Mouse (Mus musculus) hindbrain, embryonic 15.5 days (tissue): Measurements from ENCODE around the gene Ankrd10. TPM values are rescaled to one million over a fixed set of nuclear protein-coding genes. Genes with fewer than 3 reads are reported as not detected.
"Not testable (repeated sequence)": the region's sequence is repeated elsewhere in the genome, so short reads cannot be mapped to it uniquely, and the experiment has no call there.

ENCODE experiments used
- ATAC-seq: fragments of 200-750 bp; cut with Nextera tagmentation; 2 replicates; pipeline ENCODE4 v1.8.0; 2017; ENCODE audit warnings: low read depth, moderate number of reproducible peaks, moderate TSS enrichment; ENCODE audit not compliant: low FRiP score
- H3K27ac ChIP-seq: fragments of 300-500 bp; sonication (generic); replicated peaks from 2 replicates; pipeline ENCODE4 v1.5.1; 2015; ENCODE audit warnings: mild to moderate bottlenecking, inconsistent platforms
- H3K27me3 ChIP-seq: fragments of 300-500 bp; sonication (generic); 2 replicates; pipeline ENCODE4 v1.6.1; 2015; ENCODE audit warnings: control low read depth, inconsistent platforms
- H3K36me3 ChIP-seq: fragments of 300-500 bp; sonication (generic); 2 replicates; pipeline ENCODE4 v1.6.1; 2015; ENCODE audit warnings: control low read depth, inconsistent platforms
- H3K4me1 ChIP-seq: fragments of 300-500 bp; sonication (generic); replicated peaks from 2 replicates; pipeline ENCODE4 v1.6.1; 2015; ENCODE audit warnings: control low read depth, inconsistent platforms
- H3K4me2 ChIP-seq: fragments of 300-500 bp; sonication (generic); 2 replicates; pipeline ENCODE4 v1.6.1; 2015; ENCODE audit warnings: moderate library complexity, mild to moderate bottlenecking, inconsistent platforms
- H3K4me3 ChIP-seq: fragments of 300-500 bp; sonication (generic); 2 replicates; pipeline ENCODE4 v1.5.1; 2015; ENCODE audit warnings: mild to moderate bottlenecking, inconsistent platforms
- H3K9ac ChIP-seq: fragments of 300-500 bp; sonication (generic); 2 replicates; pipeline ENCODE4 v1.6.1; 2015; ENCODE audit warnings: inconsistent platforms
- H3K9me3 ChIP-seq: fragments of 300-500 bp; sonication (generic); 2 replicates; pipeline ENCODE4 v1.6.1; 2016; ENCODE audit warnings: control low read depth, inconsistent platforms
- WGBS: fragments of 180-500 bp; shearing (Covaris S2); methylation state at CpG from one replicate; pipeline ENCODE4 v1.1.7; 2015; 5-methylcytosine and 5-hydroxymethylcytosine counted together
- polyA plus RNA-seq: library from polyadenylated mRNA; unstranded; fragments of >200 nt; fragmentation: Nextera tagmentation; extraction: Ambion mirVana; gene quantifications from 2 replicates; pipeline ENCODE4 v1.2.1, GENCODE M21; 2015

Gene Ankrd10
- polyA plus RNA-seq, result 81.3 and 82.8 TPM in 2 replicates

GRCm38 (mm10) chr8:11635611-11636081, at the start of gene Ankrd10:
Gene Ankrd10, minus strand, starts transcription at chr8:11635757.
- no peaks in the 10 kb centered on the region for H3K9me3 ChIP-seq
- H3K4me1 ChIP-seq, result peaks cover 33% of the 10 kb centered on the region
- H3K9ac ChIP-seq, result peak within 1 kb of the TSS; percentile 96
- peak within 1 kb of the TSS; percentile 99 for H3K27ac ChIP-seq
- peaks cover 11% of the 10 kb centered on the region for H3K36me3 ChIP-seq
- under 1% methylated on average over 40 of the region's 40 CpGs for WGBS
- H3K4me3 ChIP-seq, result peak within 1 kb of the TSS; percentile 93
- ATAC-seq, result peak; percentile 94
- peak within 1 kb of the TSS; percentile 93 for H3K4me2 ChIP-seq
- no peaks in the 10 kb centered on the region for H3K27me3 ChIP-seq

GRCm38 (mm10) chr8:11684558-11684957, 49.0 kb upstream of the Ankrd10 start:
- H3K4me3 ChIP-seq, result no peak overlapping the region
- no peak overlapping the region for H3K9ac ChIP-seq
- no peak for ATAC-seq

DNA sequence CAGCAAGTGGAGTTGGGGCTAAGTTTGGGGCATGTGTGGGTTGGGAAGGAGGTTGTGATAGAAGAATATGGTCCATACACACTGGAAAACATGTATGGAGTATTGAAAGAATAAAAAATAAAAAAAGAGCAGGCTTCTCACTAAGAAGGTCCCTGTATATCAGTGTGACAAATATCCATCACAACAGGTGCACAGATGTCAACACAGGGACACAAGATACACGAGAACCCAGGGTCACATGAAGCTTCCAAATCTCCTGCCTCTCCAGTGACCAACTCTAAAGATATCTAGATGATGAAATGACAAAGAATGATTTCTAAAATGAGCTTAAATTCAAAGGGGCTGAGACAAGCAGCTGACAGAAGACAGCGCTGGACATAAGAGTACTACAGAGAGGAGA, 32.8 kb upstream of the Ankrd10 start:
- Histone ChIP-seq H3K4me3 (no peak overlapping the region), H3K27ac (no peak overlapping the region), H3K9ac (no peak overlapping the region), H3K9me3 (no peaks in the 10 kb centered on the region), H3K4me1 (no peaks in the 10 kb centered on the region), H3K36me3 (no peaks in the 10 kb centered on the region), H3K27me3 (no peaks in the 10 kb centered on the region), H3K4me2 (no peak overlapping the region)
- ATAC-seq, result no peak
- 88% methylated on average over 2 of the region's 2 CpGs for WGBS

More at GRCm38 (mm10) chr8:11684558-11684957, 49.0 kb upstream of the Ankrd10 start:
- H3K36me3 ChIP-seq, result no peaks in the 10 kb centered on the region
- H3K4me1 ChIP-seq, result no peaks in the 10 kb centered on the region
- H3K27me3 ChIP-seq, result no peaks in the 10 kb centered on the region
- no peaks in the 10 kb centered on the region for H3K9me3 ChIP-seq
- no peak overlapping the region for H3K27ac ChIP-seq
- no peak overlapping the region for H3K4me2 ChIP-seq
- WGBS, result 90% methylated on average over 7 of the region's 7 CpGs

DNA sequence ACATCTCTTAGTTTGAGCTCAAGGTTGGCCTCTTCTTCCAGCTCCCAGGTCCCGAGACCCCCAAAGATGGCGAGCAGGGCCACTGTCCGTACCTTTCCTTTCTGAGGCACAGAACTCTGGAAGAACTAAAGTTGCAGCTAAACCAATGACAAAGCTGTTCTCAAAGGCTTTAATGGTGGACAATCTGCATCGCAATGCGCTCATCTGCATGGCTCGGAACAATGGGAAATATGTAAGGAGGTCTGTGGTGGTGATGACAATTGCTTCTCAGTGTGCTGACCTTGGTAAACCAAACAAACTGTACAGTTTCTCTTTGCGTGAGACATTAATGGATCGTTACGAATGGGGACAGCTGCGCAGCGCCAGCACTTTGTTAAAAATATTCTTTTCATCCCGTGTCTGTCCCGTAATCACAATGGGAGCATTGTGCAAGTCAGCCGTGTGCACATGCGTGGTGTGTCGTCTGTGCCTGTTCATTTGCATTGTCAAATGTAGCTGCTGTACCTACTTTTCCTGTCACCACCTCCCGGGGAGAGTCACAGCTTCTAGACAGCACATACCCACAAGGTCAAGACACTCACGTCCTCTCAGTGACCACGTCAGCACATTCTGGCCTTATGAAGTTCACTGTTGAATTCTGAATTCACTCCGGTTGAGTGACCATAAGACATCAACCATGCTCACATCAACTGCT, 30.6 kb upstream of the Ankrd10 start:
- H3K9me3 ChIP-seq, H3K27me3 ChIP-seq, H3K4me1 ChIP-seq, H3K36me3 ChIP-seq, H3K4me2 ChIP-seq, H3K4me3 ChIP-seq, ATAC-seq, H3K27ac ChIP-seq, H3K9ac ChIP-seq: not testable (repeated sequence)
- 64% methylated on average over 20 of the region's 20 CpGs for WGBS

GRCm38 (mm10) chr8:11661969-11662368, 26.4 kb upstream of the Ankrd10 start:
- 73% methylated on average over 3 of the region's 3 CpGs for WGBS
- no peaks in the 10 kb centered on the region for H3K9me3 ChIP-seq
- ATAC-seq, result no peak
- no peak overlapping the region for H3K9ac ChIP-seq
- H3K4me1 ChIP-seq, result no peaks in the 10 kb centered on the region
- H3K27me3 ChIP-seq, result no peaks in the 10 kb centered on the region
- no peaks in the 10 kb centered on the region for H3K36me3 ChIP-seq
- no peak overlapping the region for H3K4me3 ChIP-seq
- no peak overlapping the region for H3K27ac ChIP-seq
- H3K4me2 ChIP-seq, result no peak overlapping the region

- 91% methylated on average over 5 of the region's 5 CpGs for WGBS
- Histone ChIP-seq H3K4me3 (no peak overlapping the region), H3K27ac (no peak overlapping the region), H3K4me1 (0 out of 2 replicates have a peak, but pooled peaks cover 4% of the 10 kb centered on the region), H3K36me3 (no peaks in the 10 kb centered on the region), H3K9ac (no peak overlapping the region), H3K4me2 (no peak overlapping the region), H3K27me3 (no peaks in the 10 kb centered on the region), H3K9me3 (no peaks in the 10 kb centered on the region)
- no peak for ATAC-seq
Measured at GRCm38 (mm10) chr8:11650021-11650420, 14.5 kb upstream of the Ankrd10 start.

- H3K4me2 ChIP-seq, result no peak overlapping the region
- WGBS, result 73% methylated on average over 2 of the region's 2 CpGs
- no peak overlapping the region for H3K9ac ChIP-seq
- no peak overlapping the region for H3K27ac ChIP-seq
- 0 out of 2 replicates have a peak, but pooled peaks cover 4% of the 10 kb centered on the region for H3K4me1 ChIP-seq
- no peak overlapping the region for H3K4me3 ChIP-seq
- ATAC-seq, result no peak
- H3K27me3 ChIP-seq, result no peaks in the 10 kb centered on the region
- 0 out of 2 replicates have a peak, but pooled peaks cover 4% of the 10 kb centered on the region for H3K9me3 ChIP-seq
- peaks cover 3% of the 10 kb centered on the region; the same call in 1 of the 2 replicates for H3K36me3 ChIP-seq
Measured at GRCm38 (mm10) chr8:11643123-11643522, 7.6 kb upstream of the Ankrd10 start.

DNA sequence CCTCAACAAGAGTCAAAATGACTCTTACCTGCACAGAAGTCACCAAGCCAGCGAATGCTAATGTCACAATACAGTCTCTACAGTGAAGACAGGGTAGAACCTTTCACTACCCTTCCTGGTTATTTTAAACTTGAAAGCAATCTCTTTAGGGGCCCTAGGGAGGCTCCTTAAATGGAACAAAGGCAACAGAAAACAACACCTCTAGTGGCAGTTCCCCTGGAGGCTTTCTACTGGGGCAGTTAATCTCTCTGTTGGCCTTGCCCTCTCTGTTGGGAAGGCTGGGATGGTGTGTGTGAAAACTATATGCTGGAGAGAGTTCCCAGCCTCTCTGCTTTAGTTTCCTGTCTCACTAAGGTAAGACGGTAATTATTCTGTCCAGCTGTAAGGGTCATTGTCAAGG, 5.0 kb upstream of the Ankrd10 start:
- 63% methylated on average over 2 of the region's 2 CpGs for WGBS

GRCm38 (mm10) chr8:11637531-11637930, 2.0 kb upstream of the Ankrd10 start:
- WGBS, result 94% methylated on average over 7 of the region's 7 CpGs
- Histone ChIP-seq H3K36me3 (peaks cover 3% of the 10 kb centered on the region; the same call in 1 of the 2 replicates), H3K27ac (no peak overlapping the region), H3K4me1 (peaks cover 30% of the 10 kb centered on the region), H3K27me3 (no peaks in the 10 kb centered on the region), H3K9ac (no peak overlapping the region), H3K9me3 (0 out of 2 replicates have a peak, but pooled peaks cover 4% of the 10 kb centered on the region), H3K4me3 (no peak overlapping the region), H3K4me2 (no peak overlapping the region)
- no peak for ATAC-seq

More for the DNA sequence above, 5.0 kb upstream of the Ankrd10 start:
- no peak overlapping the region for H3K27ac ChIP-seq
- peaks cover 13% of the 10 kb centered on the region for H3K4me1 ChIP-seq
- H3K27me3 ChIP-seq, result no peaks in the 10 kb centered on the region
- 0 out of 2 replicates have a peak, but pooled peaks cover 4% of the 10 kb centered on the region for H3K9me3 ChIP-seq
- peaks cover 3% of the 10 kb centered on the region; the same call in 1 of the 2 replicates for H3K36me3 ChIP-seq
- H3K9ac ChIP-seq, result no peak overlapping the region
- no peak overlapping the region for H3K4me2 ChIP-seq
- ATAC-seq, result no peak
- H3K4me3 ChIP-seq, result no peak overlapping the region

DNA sequence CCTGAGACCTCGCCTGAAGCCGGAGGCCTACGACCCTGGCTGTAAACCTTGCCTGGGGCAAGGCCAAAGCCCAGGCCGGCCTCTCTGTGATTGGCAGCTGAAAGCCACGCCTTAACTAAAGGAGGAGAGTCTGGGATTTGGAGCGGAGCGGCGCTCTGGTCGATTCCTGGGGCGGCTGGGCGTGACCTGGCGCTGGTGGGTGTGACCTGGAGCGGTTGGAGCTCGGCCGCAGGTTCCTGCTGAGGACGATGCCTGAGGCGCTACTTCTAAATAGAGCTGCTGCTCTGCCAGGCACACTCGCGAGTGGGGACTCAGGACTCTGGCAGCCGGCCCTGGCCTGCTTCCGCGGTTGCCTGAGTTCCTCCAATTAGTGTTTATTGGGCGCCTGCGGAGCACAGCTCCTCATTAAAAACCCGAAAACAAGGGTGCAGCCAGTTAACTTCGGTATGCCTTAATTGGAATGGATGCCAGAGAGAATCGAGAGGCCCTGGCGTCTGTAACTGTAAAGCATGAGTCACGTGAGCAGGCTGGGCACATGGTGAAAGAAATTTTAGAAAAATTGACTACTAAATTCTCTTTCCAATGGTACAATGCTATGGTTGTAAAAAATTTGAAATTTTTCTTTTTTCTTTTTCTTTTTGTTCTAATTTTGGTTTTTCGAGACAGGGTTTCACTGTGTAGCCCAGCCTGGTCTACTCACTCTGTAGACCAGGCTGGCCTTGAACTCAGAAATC, 934 bp upstream of the Ankrd10 start:
- Histone ChIP-seq H3K36me3 (peaks cover 6% of the 10 kb centered on the region), H3K4me1 (peaks cover 33% of the 10 kb centered on the region), H3K27ac (peak overlapping the region; percentile 99), H3K27me3 (no peaks in the 10 kb centered on the region), H3K4me2 (peak overlapping the region; percentile 93), H3K9me3 (0 out of 2 replicates have a peak, but pooled peaks cover 4% of the 10 kb centered on the region), H3K4me3 (peak overlapping the region; percentile 93), H3K9ac (peak overlapping the region; percentile 96)
- ATAC-seq, result peak; percentile 43; the same call in 1 of the 2 replicates
- WGBS, result 3% methylated on average over 30 of the region's 30 CpGs

DNA sequence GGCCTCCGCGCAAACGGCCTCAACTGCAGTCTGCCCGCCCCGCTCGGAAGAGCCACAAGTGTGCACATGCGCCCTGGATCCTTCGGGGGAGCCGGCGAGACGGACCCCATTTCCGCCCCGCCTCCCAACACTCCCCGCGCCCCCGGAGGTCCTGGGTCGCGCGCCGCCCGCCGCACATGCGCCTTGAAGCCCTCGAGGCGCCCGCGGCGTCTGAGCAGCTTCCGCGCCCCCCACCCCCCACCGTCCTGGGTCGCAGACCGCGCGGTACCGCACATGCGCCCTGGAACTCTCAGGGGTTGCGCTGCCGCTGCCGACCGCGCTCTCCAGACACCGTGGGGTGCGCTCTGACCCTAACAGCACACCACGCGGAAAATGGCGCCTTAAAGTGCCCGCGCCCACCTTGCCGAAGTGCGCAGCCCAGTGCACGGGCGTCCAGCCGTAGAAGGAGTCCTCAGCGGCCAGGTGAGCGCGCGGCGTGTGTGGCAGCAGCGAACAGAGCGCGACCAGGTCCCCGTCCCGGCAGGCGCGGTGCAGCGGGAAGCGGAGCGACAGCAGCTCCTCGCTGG, 462 bp downstream of the Ankrd10 start:
- Histone ChIP-seq H3K4me2 (peak overlapping the region; percentile 93), H3K27ac (peak overlapping the region; percentile 99), H3K9ac (peak overlapping the region; percentile 96), H3K27me3 (no peaks in the 10 kb centered on the region), H3K9me3 (no peaks in the 10 kb centered on the region), H3K4me1 (peaks cover 33% of the 10 kb centered on the region), H3K4me3 (peak overlapping the region; percentile 93), H3K36me3 (peaks cover 16% of the 10 kb centered on the region)
- peak; percentile 87 for ATAC-seq
- under 1% methylated on average over 66 of the region's 70 CpGs for WGBS
